Mouse (Mus musculus): ENCODE measurements around the gene Fbxl17.

DNA sequence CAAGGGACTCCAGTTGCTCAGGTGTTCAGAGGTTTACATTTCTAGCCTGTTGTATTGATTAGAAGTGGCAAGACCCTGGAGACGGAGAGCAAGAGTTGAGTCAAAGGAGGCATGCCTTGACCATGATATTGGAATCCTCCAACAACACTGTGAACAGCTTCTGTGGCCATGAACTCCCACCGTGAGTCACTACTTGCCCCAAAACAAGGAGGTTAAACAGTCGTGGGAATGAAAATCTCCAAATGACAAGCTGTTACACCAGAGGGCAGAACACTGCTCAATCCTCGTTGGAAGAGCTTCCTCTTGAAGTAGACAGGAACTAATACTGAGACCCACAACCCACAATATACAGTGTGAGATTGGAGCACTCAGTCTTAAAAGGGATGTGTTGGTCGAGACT, 99.2 kb downstream of the Fbxl17 start:
- TF ChIP-seq MAX (IDR thresholded peaks at IDR 0.05; ENCODE audit: low read depth) (no peak), CEBPB (IDR thresholded peaks at IDR 0.05; ENCODE audit: insufficient read depth, poor library complexity, severe bottlenecking) (no peak), POLR2A (IDR thresholded peaks at IDR 0.05; ENCODE audit: insufficient read length, low read depth) (no peak), TCF12 (IDR thresholded peaks at IDR 0.05; ENCODE audit: insufficient read depth, poor library complexity, severe bottlenecking) (no peak), E2F4 (IDR thresholded peaks at IDR 0.05; ENCODE audit: insufficient read depth) (no peak), MYOG (IDR thresholded peaks at IDR 0.05; ENCODE audit: control insufficient read depth in 1 of 3, insufficient read depth in 1 of 3, insufficient read length in 2 of 3, low read depth in 2 of 3) (no peak), MYOD1 (IDR thresholded peaks at IDR 0.05; ENCODE audit: control insufficient read depth in 1 of 3, insufficient read length in 2 of 3, low read depth in 2 of 3) (no peak), POLR2AphosphoS2 (IDR thresholded peaks at IDR 0.05; ENCODE audit: insufficient read length, low read depth) (no peak), USF1 (IDR thresholded peaks at IDR 0.05; ENCODE audit: low read depth) (no peak), TCF3 (IDR thresholded peaks at IDR 0.05; ENCODE audit: insufficient read length, low read depth) (no peak), REST (IDR thresholded peaks at IDR 0.05; ENCODE audit: insufficient read depth, insufficient read length) (no peak)

All from myocyte (in vitro differentiated cells).